Mouse (Mus musculus) myocyte (in vitro differentiated cells): Measurements from ENCODE around the gene Gpr31b.

Experiments
- CEBPB ChIP-seq: IDR thresholded peaks from 2 replicates; pipeline ENCODE4 v1.6.1; 2011; ENCODE audit warnings: mild to moderate bottlenecking, moderate library complexity; ENCODE audit not compliant: poor library complexity, insufficient read depth, severe bottlenecking
- E2F4 ChIP-seq: IDR thresholded peaks from one replicate; pipeline ENCODE4 v1.6.1; 2011; ENCODE audit warnings: mild to moderate bottlenecking, control low read depth, moderate library complexity; ENCODE audit not compliant: insufficient read depth
- MAX ChIP-seq: IDR thresholded peaks from one replicate; pipeline ENCODE4 v1.6.1; 2011; ENCODE audit warnings: low read depth, mild to moderate bottlenecking, control low read depth
- MYOG ChIP-seq, 3 experiments: IDR thresholded peaks; one replicate each; pipeline ENCODE4 v1.6.1; 2011; ENCODE audit warnings: control low read depth in 2 of 3, low read depth in 2 of 3, mild to moderate bottlenecking in 2 of 3; ENCODE audit not compliant: insufficient read length in 2 of 3, control insufficient read depth in 1 of 3, insufficient read depth in 1 of 3
- POLR2A ChIP-seq: IDR thresholded peaks from one replicate; pipeline ENCODE4 v1.6.1; 2011; ENCODE audit warnings: low read depth, mild to moderate bottlenecking, control low read depth, moderate library complexity; ENCODE audit not compliant: insufficient read length
- POLR2AphosphoS2 ChIP-seq: IDR thresholded peaks from one replicate; pipeline ENCODE4 v1.6.1; 2011; ENCODE audit warnings: low read depth, control low read depth; ENCODE audit not compliant: insufficient read length
- TCF12 ChIP-seq: IDR thresholded peaks from one replicate; pipeline ENCODE4 v1.6.1; 2011; ENCODE audit warnings: mild to moderate bottlenecking, control low read depth; ENCODE audit not compliant: poor library complexity, insufficient read depth, severe bottlenecking
- USF1 ChIP-seq: IDR thresholded peaks from one replicate; pipeline ENCODE4 v1.6.1; 2011; ENCODE audit warnings: low read depth, mild to moderate bottlenecking, control low read depth, moderate library complexity

DNA sequence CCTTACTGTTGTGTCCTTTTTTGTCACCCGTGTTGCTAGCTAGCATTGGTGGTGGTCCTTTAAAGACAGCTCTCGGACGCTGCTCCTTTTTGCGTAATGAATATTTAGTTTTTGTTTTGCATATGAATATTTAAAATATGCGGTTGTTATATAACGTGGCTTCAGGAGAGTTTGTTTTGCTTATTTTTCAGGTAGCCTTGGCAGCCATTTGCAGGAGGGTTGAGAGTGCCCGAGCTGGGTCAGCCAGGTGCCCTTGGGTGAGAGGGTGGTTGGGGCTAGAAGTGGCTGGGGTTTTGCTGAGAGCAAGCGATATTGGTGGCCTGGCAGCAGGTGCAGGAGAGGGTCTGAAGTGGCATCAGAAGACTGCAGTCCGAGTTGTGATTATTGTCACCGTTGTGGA, 43.6 kb downstream of the Gpr31b start:
- no peak for TF ChIP-seq POLR2A
- no peak for TF ChIP-seq MYOG (IDR thresholded peaks at IDR 0.05; ENCODE audit: control insufficient read depth in 1 of 3, insufficient read depth in 1 of 3, insufficient read length in 2 of 3, low read depth in 2 of 3)
- no peak for TF ChIP-seq MAX
- no peak for TF ChIP-seq POLR2AphosphoS2
- no peak for TF ChIP-seq USF1
- no peak for TF ChIP-seq CEBPB
- TF ChIP-seq TCF12, result no peak
- TF ChIP-seq E2F4, result no peak
